Mouse (Mus musculus) thymus, adult 2 months (tissue): Measurements from ENCODE around the gene Cad.
"Not testable (repeated sequence)": the region's sequence is repeated elsewhere in the genome, so short reads cannot be mapped to it uniquely, and the experiment has no call there.

Source experiments
- CTCF ChIP-seq: fragments of 200-500 bp; IDR thresholded peaks from 2 replicates; pipeline ENCODE4 v1.5.1; 2012; ENCODE audit warnings: mild to moderate bottlenecking, control low read depth, low read length, moderate library complexity, borderline replicate concordance; ENCODE audit not compliant: control insufficient read depth, poor library complexity, insufficient read depth; ENCODE audit errors: extremely low read depth
- POLR2A ChIP-seq: fragments of 200-500 bp; IDR thresholded peaks from 2 replicates; pipeline ENCODE4 v1.6.1; 2012; ENCODE audit warnings: mild to moderate bottlenecking, low read length, control low read depth, moderate library complexity; ENCODE audit not compliant: control insufficient read depth, poor library complexity, insufficient read depth; ENCODE audit errors: extremely low read depth

GRCm38 (mm10) chr5:31021790-31022189 lies 32.8 kb upstream of the Cad start:
- TF ChIP-seq POLR2A, CTCF: not testable (repeated sequence)
